Mouse (Mus musculus): Measurements from ENCODE around the gene Dld.

- TF ChIP-seq POLR2A (IDR thresholded peaks at IDR 0.05; ENCODE audit: low read depth, low read length) (no peak), KAT2A (IDR thresholded peaks at IDR 0.05; ENCODE audit: insufficient replicate concordance, low read length) (no peak)
Observed at GRCm38 (mm10) chr12:31312281-31312680, 39.0 kb downstream of the Dld start.

Measured in CH12.LX (cell line).